Mouse (Mus musculus): ENCODE measurements around the gene Mast3. TPM values are rescaled to one million over a fixed set of nuclear protein-coding genes. Genes with fewer than 3 reads are reported as not detected.

Mast3 gene
- polyA plus RNA-seq, 1 experiment, result 57.2 TPM

DNA sequence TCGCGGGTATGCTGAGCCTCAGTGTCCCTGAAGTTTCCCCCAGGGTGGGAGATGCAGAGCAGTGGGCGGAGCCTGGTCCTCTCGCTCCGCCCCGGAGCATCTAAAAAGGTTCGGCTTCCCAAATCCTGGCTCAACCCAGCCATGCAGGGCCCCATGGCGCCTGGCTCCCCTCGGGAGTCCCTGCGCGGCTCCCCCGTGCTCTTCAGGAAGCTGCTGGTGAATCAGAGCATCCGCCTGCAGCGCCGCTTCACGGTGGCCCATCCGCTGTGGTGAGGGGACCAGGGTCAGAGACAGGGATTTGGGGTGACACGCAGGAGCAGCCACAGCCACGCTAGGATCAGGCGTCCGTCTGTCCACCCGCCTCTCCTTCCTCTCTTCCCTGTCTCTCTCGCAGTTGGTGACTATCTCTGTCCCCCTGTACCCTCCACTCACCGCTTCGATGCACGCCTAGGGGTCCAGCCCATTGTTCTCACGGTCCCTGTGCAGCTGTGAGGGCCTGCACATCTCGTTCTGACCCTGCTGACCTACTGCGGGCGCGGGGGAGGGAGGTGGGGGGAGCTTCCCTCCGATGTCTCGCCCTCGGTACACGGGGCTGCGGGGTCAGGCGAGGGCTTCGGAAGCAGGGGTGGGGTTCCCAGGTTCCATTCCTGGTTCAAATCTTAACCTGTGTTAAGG is 61.7 kb downstream of the Mast3 start:
- Histone ChIP-seq H3K4me3 (ENCODE audit: insufficient read depth, low read depth, low read length) (peak overlapping the region; percentile 34), H3K27ac (ENCODE audit: insufficient read depth, low read depth, low read length) (no peak overlapping the region), H3K4me1 (ENCODE audit: control insufficient read depth, insufficient read depth, low read length) (peaks cover 17% of the 10 kb centered on the region)
- TF ChIP-seq POLR2A (IDR thresholded peaks at IDR 0.05; ENCODE audit: insufficient read depth, low read depth, low read length), result no peak
- TF ChIP-seq CTCF (IDR thresholded peaks at IDR 0.05; ENCODE audit: insufficient read depth, low read depth, low read length), result no peak
- 14% methylated on average over 38 of the region's 38 CpGs for WGBS

DNA sequence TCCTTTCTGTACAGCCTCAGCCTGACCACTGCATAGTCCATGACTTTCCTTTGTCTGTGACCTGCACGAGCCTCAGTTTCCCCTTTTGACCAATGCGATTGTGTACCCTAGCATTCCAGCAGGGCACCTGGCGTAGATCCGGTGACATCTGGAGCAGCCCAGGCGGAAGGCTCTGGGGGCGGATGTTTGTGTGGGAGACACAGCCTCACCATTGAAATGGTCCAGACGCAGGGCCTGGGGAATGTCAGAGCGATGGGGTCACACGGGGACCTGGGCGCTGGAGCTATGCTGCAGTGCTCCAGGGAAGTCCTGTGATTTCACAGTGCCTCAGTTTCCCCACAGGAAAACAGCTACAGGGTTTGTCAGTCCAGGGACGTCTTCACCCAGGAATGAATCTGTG is 62.7 kb downstream of the Mast3 start:
- 77% methylated on average over 11 of the region's 11 CpGs for WGBS
- TF ChIP-seq POLR2A (IDR thresholded peaks at IDR 0.05; ENCODE audit: insufficient read depth, low read depth, low read length) (no peak), CTCF (IDR thresholded peaks at IDR 0.05; ENCODE audit: insufficient read depth, low read depth, low read length) (no peak)
- peaks cover 17% of the 10 kb centered on the region for H3K4me1 ChIP-seq (ENCODE audit: control insufficient read depth, insufficient read depth, low read length)
- no peak overlapping the region for H3K27ac ChIP-seq (ENCODE audit: insufficient read depth, low read depth, low read length)
- H3K4me3 ChIP-seq (ENCODE audit: insufficient read depth, low read depth, low read length), result no peak overlapping the region

DNA sequence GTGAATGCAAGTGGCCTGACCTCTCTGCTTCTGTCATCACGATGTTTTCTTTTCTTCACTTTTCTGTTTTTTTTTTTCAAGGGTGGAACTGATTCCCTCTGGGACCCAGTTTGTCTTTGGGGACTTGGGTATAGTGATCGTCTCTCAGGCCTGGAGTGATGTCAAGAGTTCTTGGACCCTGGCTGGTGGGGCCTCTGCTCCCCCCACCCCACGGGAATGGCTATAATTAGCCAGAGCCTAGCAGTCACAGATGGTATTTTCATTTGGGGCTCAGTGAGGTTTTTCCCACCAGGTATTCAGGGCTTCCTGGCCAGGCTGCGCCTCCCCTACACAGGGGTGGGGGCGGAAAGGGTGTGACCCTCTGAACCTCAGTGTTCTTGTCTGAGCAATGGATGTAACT is 63.2 kb downstream of the Mast3 start:
- Histone ChIP-seq H3K4me3 (ENCODE audit: insufficient read depth, low read depth, low read length) (no peak overlapping the region), H3K4me1 (ENCODE audit: control insufficient read depth, insufficient read depth, low read length) (peaks cover 17% of the 10 kb centered on the region), H3K27ac (ENCODE audit: insufficient read depth, low read depth, low read length) (no peak overlapping the region)
- TF ChIP-seq POLR2A (IDR thresholded peaks at IDR 0.05; ENCODE audit: insufficient read depth, low read depth, low read length) (no peak), CTCF (IDR thresholded peaks at IDR 0.05; ENCODE audit: insufficient read depth, low read depth, low read length) (no peak)
- WGBS, result 56% methylated on average over 5 of the region's 5 CpGs

DNA sequence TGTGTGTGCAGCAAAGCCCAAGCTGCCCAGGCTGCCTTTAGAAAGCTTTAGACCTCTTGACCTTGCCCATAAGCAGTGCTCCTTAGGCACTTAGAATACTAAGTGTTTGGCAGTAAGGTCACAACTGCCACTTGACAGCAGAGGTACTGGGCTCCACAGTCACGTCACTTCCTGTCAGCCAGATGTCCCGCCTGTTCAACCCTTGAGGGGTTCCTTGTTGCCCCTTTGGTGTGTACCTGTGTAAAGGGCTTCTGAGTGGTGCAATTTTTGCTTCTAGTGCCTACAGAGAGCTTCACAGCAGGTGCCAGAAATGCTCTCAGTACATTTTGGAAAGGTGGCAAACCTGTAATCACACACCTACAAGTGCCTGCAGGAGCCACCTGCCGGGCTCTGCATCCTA is 66.6 kb downstream of the Mast3 start:
- 74% methylated on average over 3 of the region's 3 CpGs for WGBS
- TF ChIP-seq CTCF (IDR thresholded peaks at IDR 0.05; ENCODE audit: insufficient read depth, low read depth, low read length), result no peak
- peaks cover 4% of the 10 kb centered on the region for H3K4me1 ChIP-seq (ENCODE audit: control insufficient read depth, insufficient read depth, low read length)
- no peak overlapping the region for H3K4me3 ChIP-seq (ENCODE audit: insufficient read depth, low read depth, low read length)
- H3K27ac ChIP-seq (ENCODE audit: insufficient read depth, low read depth, low read length), result no peak overlapping the region

DNA sequence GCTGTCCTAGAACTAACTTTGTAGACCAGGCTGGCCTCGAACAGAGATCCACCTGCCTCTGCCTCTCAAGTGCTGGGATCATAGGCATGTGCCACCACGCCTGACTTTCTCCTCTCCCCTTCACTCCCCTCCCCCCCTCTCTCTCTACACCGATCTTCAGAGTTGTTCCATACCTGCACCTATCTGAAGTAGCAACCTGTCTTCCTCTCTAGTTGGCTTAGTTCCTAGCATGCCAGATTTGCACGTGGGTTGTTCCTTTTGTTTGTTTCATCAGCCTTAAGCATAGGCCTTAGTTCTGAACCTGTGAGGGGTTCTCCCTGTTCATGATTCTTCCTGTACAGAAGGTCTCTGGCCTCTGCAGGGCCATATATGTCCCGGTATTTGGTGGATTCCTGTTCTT is 67.1 kb downstream of the Mast3 start:
- Histone ChIP-seq H3K4me3 (ENCODE audit: insufficient read depth, low read depth, low read length) (no peak overlapping the region), H3K27ac (ENCODE audit: insufficient read depth, low read depth, low read length) (no peak overlapping the region), H3K4me1 (ENCODE audit: control insufficient read depth, insufficient read depth, low read length) (no peaks in the 10 kb centered on the region)
- 76% methylated on average over 5 of the region's 5 CpGs for WGBS
- no peak for TF ChIP-seq CTCF (IDR thresholded peaks at IDR 0.05; ENCODE audit: insufficient read depth, low read depth, low read length)
- no peak for TF ChIP-seq POLR2A (IDR thresholded peaks at IDR 0.05; ENCODE audit: insufficient read depth, low read depth, low read length)

DNA sequence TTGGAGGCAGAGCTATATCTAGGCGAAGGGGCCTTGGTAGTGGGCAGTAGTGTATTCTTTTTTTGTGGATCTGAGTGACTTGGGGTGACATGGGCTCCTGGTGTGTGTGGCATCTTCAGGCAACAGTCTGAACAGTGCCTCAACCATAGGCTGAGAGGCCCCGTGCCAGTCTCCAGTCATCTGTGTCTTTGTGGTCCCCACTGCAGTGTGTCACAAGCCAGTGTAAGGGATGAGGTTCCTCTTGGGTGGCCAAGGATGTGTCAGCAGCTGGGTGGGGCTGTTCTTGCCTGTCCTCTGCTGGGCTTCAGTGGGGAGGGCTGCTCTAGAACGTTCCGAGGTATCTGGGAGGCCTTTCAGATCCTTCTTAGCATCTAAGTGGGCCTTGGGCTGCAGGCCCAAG is 73.9 kb downstream of the Mast3 start:
- Histone ChIP-seq H3K4me3 (ENCODE audit: insufficient read depth, low read depth, low read length) (no peak overlapping the region), H3K27ac (ENCODE audit: insufficient read depth, low read depth, low read length) (no peak overlapping the region), H3K4me1 (ENCODE audit: control insufficient read depth, insufficient read depth, low read length) (peaks cover 8% of the 10 kb centered on the region; the same call in 1 of the 2 replicates)
- TF ChIP-seq CTCF (IDR thresholded peaks at IDR 0.05; ENCODE audit: insufficient read depth, low read depth, low read length), result no peak
- TF ChIP-seq POLR2A (IDR thresholded peaks at IDR 0.05; ENCODE audit: insufficient read depth, low read depth, low read length), result no peak
- 89% methylated on average over 4 of the region's 4 CpGs for WGBS

DNA sequence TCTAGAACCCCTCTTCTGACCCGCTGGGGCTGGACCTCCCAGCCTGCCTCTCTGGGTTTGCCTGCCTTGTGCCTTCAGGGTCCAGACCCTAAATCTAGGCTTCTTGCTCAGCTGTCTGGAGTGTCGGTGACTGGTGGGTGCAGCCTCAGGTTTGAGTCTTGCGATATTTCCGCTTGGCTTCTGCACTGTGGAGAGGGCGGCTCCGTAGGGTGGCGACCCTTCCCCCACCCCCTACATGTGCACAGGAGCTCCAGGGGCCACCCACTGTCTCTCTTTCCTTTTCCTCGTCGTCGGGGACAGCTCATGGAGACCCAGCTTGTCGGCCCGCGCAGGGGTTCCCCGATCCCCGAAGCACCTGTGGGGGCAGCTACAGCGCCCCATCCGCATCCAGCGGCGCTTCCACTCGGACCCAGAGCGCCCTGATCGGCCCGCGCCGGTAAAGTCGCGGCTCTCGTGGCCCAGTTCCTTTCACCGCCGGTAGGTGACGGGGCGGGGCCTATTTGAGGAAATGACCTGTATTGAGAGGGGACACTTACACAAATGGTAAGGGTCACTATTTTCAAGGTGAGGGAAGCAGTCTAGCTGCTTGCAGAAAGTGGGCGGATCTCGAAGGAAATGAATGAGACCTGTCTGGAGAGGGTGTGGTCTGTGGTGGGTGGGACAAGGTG is 74.9 kb downstream of the Mast3 start:
- no peak for TF ChIP-seq POLR2A (IDR thresholded peaks at IDR 0.05; ENCODE audit: insufficient read depth, low read depth, low read length)
- no peak for TF ChIP-seq CTCF (IDR thresholded peaks at IDR 0.05; ENCODE audit: insufficient read depth, low read depth, low read length)
- Histone ChIP-seq H3K27ac (ENCODE audit: insufficient read depth, low read depth, low read length) (no peak overlapping the region), H3K4me3 (ENCODE audit: insufficient read depth, low read depth, low read length) (peak overlapping the region; percentile 17), H3K4me1 (ENCODE audit: control insufficient read depth, insufficient read depth, low read length) (peaks cover 8% of the 10 kb centered on the region; the same call in 1 of the 2 replicates)
- 8% methylated on average over 34 of the region's 34 CpGs for WGBS

Other genes starting within 250 kb of the Mast3 start
- gene Isyna1, start 210.7 kb downstream of the Mast3 start, polyA plus RNA-seq (2012; ENCODE audit: insufficient read depth, insufficient read length, low replicate concordance, missing spikeins), result not detected in 2 replicates
- not detected in 2 replicates for gene Ssbp4, start 196.2 kb downstream of the Mast3 start, polyA plus RNA-seq (2012; ENCODE audit: insufficient read depth, insufficient read length, low replicate concordance, missing spikeins)
- gene Lrrc25, start 188.9 kb downstream of the Mast3 start, polyA plus RNA-seq (2012; ENCODE audit: insufficient read depth, insufficient read length, low replicate concordance, missing spikeins), result not detected in 2 replicates
- gene Gdf15, start 172.6 kb downstream of the Mast3 start, polyA plus RNA-seq (2012; ENCODE audit: insufficient read depth, insufficient read length, low replicate concordance, missing spikeins), result not detected in 2 replicates
- not detected in 2 replicates for gene Pgpep1, start 144.7 kb downstream of the Mast3 start, polyA plus RNA-seq (2012; ENCODE audit: insufficient read depth, insufficient read length, low replicate concordance, missing spikeins)
- not detected in 2 replicates for gene Lsm4, start 131.8 kb downstream of the Mast3 start, polyA plus RNA-seq (2012; ENCODE audit: insufficient read depth, insufficient read length, low replicate concordance, missing spikeins)
- not detected in 2 replicates for gene Jund, start 106.1 kb downstream of the Mast3 start, polyA plus RNA-seq (2012; ENCODE audit: insufficient read depth, insufficient read length, low replicate concordance, missing spikeins)
- gene Iqcn, start 101.6 kb downstream of the Mast3 start, polyA plus RNA-seq (2012; ENCODE audit: insufficient read depth, insufficient read length, low replicate concordance, missing spikeins), result not detected in 2 replicates
- gene Gm3336, start 86.5 kb downstream of the Mast3 start, polyA plus RNA-seq (2012; ENCODE audit: insufficient read depth, insufficient read length, low replicate concordance, missing spikeins), result not detected in 2 replicates
- not detected in 2 replicates for gene Pde4c, start 81.3 kb downstream of the Mast3 start, polyA plus RNA-seq (2012; ENCODE audit: insufficient read depth, insufficient read length, low replicate concordance, missing spikeins)
- gene Rab3a, start 50.4 kb downstream of the Mast3 start, polyA plus RNA-seq (2012; ENCODE audit: insufficient read depth, insufficient read length, low replicate concordance, missing spikeins), result 431 and 581 TPM in 2 replicates
- gene Mpv17l2, start 44.1 kb downstream of the Mast3 start, polyA plus RNA-seq (2012; ENCODE audit: insufficient read depth, insufficient read length, low replicate concordance, missing spikeins), result not detected in 2 replicates
- not detected in 2 replicates for gene Pik3r2, start 28.3 kb downstream of the Mast3 start, polyA plus RNA-seq (2012; ENCODE audit: insufficient read depth, insufficient read length, low replicate concordance, missing spikeins)
- gene Il12rb1, start 3.4 kb upstream of the Mast3 start, polyA plus RNA-seq (2012; ENCODE audit: insufficient read depth, insufficient read length, low replicate concordance, missing spikeins), result not detected in 2 replicates
- not detected in 2 replicates for gene Arrdc2, start 34.7 kb upstream of the Mast3 start, polyA plus RNA-seq (2012; ENCODE audit: insufficient read depth, insufficient read length, low replicate concordance, missing spikeins)
- not detected in 2 replicates for gene Kcnn1, start 58.2 kb upstream of the Mast3 start, polyA plus RNA-seq (2012; ENCODE audit: insufficient read depth, insufficient read length, low replicate concordance, missing spikeins)
- gene Ccdc124, start 68.9 kb upstream of the Mast3 start, polyA plus RNA-seq (2012; ENCODE audit: insufficient read depth, insufficient read length, low replicate concordance, missing spikeins), result not detected in 2 replicates
- gene Slc5a5, start 87.7 kb upstream of the Mast3 start, polyA plus RNA-seq (2012; ENCODE audit: insufficient read depth, insufficient read length, low replicate concordance, missing spikeins), result not detected in 2 replicates
- gene Rpl18a, start 92.4 kb upstream of the Mast3 start, polyA plus RNA-seq (2012; ENCODE audit: insufficient read depth, insufficient read length, low replicate concordance, missing spikeins), result 776 and 1,161 TPM in 2 replicates
- not detected in 2 replicates for gene Map1s, start 100.9 kb upstream of the Mast3 start, polyA plus RNA-seq (2012; ENCODE audit: insufficient read depth, insufficient read length, low replicate concordance, missing spikeins)